Mouse (Mus musculus) MEL (cell line): Measurements from ENCODE around the gene Pex10. TPM values are rescaled to one million over a fixed set of nuclear protein-coding genes. Genes with fewer than 3 reads are reported as not detected.
A peak's percentile ranks its signal among the peaks of the same experiment; 100 is the strongest.

Experiments used
- DNase-seq: peaks from one replicate; pipeline ENCODE4 v3.0.0; 2011; ENCODE audit warnings: low read depth, low spot score
- H3K27ac ChIP-seq: 2 replicates; pipeline ENCODE4 v1.5.1; 2012; ENCODE audit warnings: low read depth, mild to moderate bottlenecking, control low read depth, low read length, moderate library complexity; ENCODE audit not compliant: control insufficient read depth
- H3K27me3 ChIP-seq, 2 experiments: fragments of 150-350 bp in 1 of 2; sonication (generic) in 1 of 2; 2 replicates each; pipeline ENCODE4 v1.6.1; 2012; ENCODE audit warnings: low read length in 2 of 2, mild to moderate bottlenecking in 2 of 2, improper control_type of control experiment in 1 of 2, moderate library complexity in 1 of 2; ENCODE audit not compliant: insufficient read depth in 2 of 2, control insufficient read depth in 1 of 2
- H3K36me3 ChIP-seq, 2 experiments: 2 replicates each; pipeline ENCODE4 v1.6.1; 2012 to 2014; ENCODE audit warnings: low read length in 2 of 2, improper control_type of control experiment in 1 of 2, inconsistent platforms in 1 of 2, mild to moderate bottlenecking in 1 of 2; ENCODE audit not compliant: insufficient read depth in 2 of 2, control insufficient read depth in 1 of 2
- H3K4me1 ChIP-seq, 2 experiments: fragments of 150-350 bp in 1 of 2; sonication (generic) in 1 of 2; 2 replicates each; pipeline ENCODE4 v1.6.1; 2012; ENCODE audit warnings: low read length in 2 of 2, improper control_type of control experiment in 1 of 2, mild to moderate bottlenecking in 1 of 2; ENCODE audit not compliant: insufficient read depth in 2 of 2, control insufficient read depth in 1 of 2
- H3K4me3 ChIP-seq, 2 experiments: fragments of 150-350 bp in 1 of 2; sonication (generic) in 1 of 2; 2 replicates each; pipeline ENCODE4 v1.5.1; 2012; ENCODE audit warnings: low read depth in 2 of 2, low read length in 2 of 2, mild to moderate bottlenecking in 2 of 2, moderate library complexity in 2 of 2, control low read depth in 1 of 2, improper control_type of control experiment in 1 of 2; ENCODE audit not compliant: control insufficient read depth in 1 of 2, insufficient read depth in 1 of 2
- H3K79me2 ChIP-seq: 2 replicates; pipeline ENCODE4 v1.6.1; 2012; ENCODE audit warnings: mild to moderate bottlenecking, low read length, moderate library complexity; ENCODE audit not compliant: control insufficient read depth, poor library complexity, insufficient read depth
- H3K9ac ChIP-seq: 2 replicates; pipeline ENCODE4 v1.6.1; 2012; ENCODE audit warnings: low read depth, mild to moderate bottlenecking, control low read depth, low read length, moderate library complexity; ENCODE audit not compliant: control insufficient read depth, poor library complexity, severe bottlenecking
- H3K9me3 ChIP-seq: fragments of 150-350 bp; sonication (generic); replicated peaks from 2 replicates; pipeline ENCODE4 v1.6.1; 2012; ENCODE audit warnings: mild to moderate bottlenecking, low read length, improper control_type of control experiment, moderate library complexity; ENCODE audit not compliant: insufficient read depth
- CHD1 ChIP-seq: IDR thresholded peaks from 2 replicates; pipeline ENCODE4 v1.6.1; 2012; ENCODE audit warnings: low read depth, mild to moderate bottlenecking, inconsistent platforms, low read length, improper control_type of control experiment
- CHD2 ChIP-seq: IDR thresholded peaks from 2 replicates; pipeline ENCODE4 v1.6.1; 2011; ENCODE audit warnings: low read length, improper control_type of control experiment
- CTCF ChIP-seq, 3 experiments: IDR thresholded peaks in 2 of 3; conservative IDR thresholded peaks in 1 of 3; 2 replicates each; pipeline ENCODE4 v1.5.1; 2011 to 2012; ENCODE audit warnings: low read length in 3 of 3, low read depth in 2 of 3, mild to moderate bottlenecking in 2 of 3, improper control_type of control experiment in 1 of 3, inconsistent platforms in 1 of 3, mixed read lengths in 1 of 3, moderate library complexity in 1 of 3; ENCODE audit not compliant: control insufficient read depth in 1 of 3, insufficient read depth in 1 of 3, poor library complexity in 1 of 3, severe bottlenecking in 1 of 3
- E2F4 ChIP-seq: IDR thresholded peaks from 2 replicates; pipeline ENCODE4 v1.6.1; 2011; ENCODE audit warnings: low read depth, low read length, improper control_type of control experiment, borderline replicate concordance
- ELF1 ChIP-seq: IDR thresholded peaks from 2 replicates; pipeline ENCODE4 v1.6.1; 2014; ENCODE audit warnings: low read depth, mild to moderate bottlenecking, inconsistent platforms, low read length, improper control_type of control experiment, moderate library complexity
- HCFC1 ChIP-seq: IDR thresholded peaks from 2 replicates; pipeline ENCODE4 v1.6.1; 2012; ENCODE audit warnings: low read depth, mild to moderate bottlenecking, inconsistent platforms, low read length, improper control_type of control experiment, moderate library complexity
- JUND ChIP-seq: IDR thresholded peaks from 2 replicates; pipeline ENCODE4 v1.6.1; 2011; ENCODE audit warnings: low read depth, mild to moderate bottlenecking, improper control_type of control experiment, low read length
- KAT2A ChIP-seq: conservative IDR thresholded peaks from 2 replicates; pipeline ENCODE4 v1.6.1; 2012; ENCODE audit warnings: low read depth, low read length, improper control_type of control experiment, inconsistent platforms
- MAFK ChIP-seq: IDR thresholded peaks from 2 replicates; pipeline ENCODE4 v1.6.1; 2011; ENCODE audit warnings: low read depth, mild to moderate bottlenecking, low read length, improper control_type of control experiment, borderline replicate concordance
- MAZ ChIP-seq: IDR thresholded peaks from 2 replicates; pipeline ENCODE4 v1.6.1; 2012; ENCODE audit warnings: low read depth, mild to moderate bottlenecking, inconsistent platforms, low read length, improper control_type of control experiment
- MEF2A ChIP-seq: IDR thresholded peaks from 2 replicates; pipeline ENCODE4 v1.6.1; 2014; ENCODE audit warnings: low read depth, mild to moderate bottlenecking, inconsistent platforms, low read length, improper control_type of control experiment; ENCODE audit not compliant: poor library complexity, insufficient replicate concordance, severe bottlenecking; ENCODE audit errors: extremely low read depth
- MXI1 ChIP-seq: IDR thresholded peaks from 2 replicates; pipeline ENCODE4 v1.6.1; 2011; ENCODE audit warnings: mild to moderate bottlenecking, low read depth, low read length, improper control_type of control experiment
- MYB ChIP-seq: IDR thresholded peaks from 2 replicates; pipeline ENCODE4 v1.6.1; 2011; ENCODE audit warnings: mild to moderate bottlenecking, low read depth, low read length, improper control_type of control experiment
- MYC ChIP-seq: IDR thresholded peaks from 2 replicates; pipeline ENCODE4 v1.6.1; 2011; ENCODE audit warnings: low read depth, mild to moderate bottlenecking, low read length, improper control_type of control experiment, moderate library complexity
- NELFE ChIP-seq: IDR thresholded peaks from 2 replicates; pipeline ENCODE4 v1.6.1; 2011; ENCODE audit warnings: low read depth, low read length, improper control_type of control experiment
- NRF1 ChIP-seq: IDR thresholded peaks from 2 replicates; pipeline ENCODE4 v1.6.1; 2014; ENCODE audit warnings: low read depth, mild to moderate bottlenecking, inconsistent platforms, low read length, improper control_type of control experiment, moderate library complexity; ENCODE audit not compliant: poor library complexity, insufficient read depth, severe bottlenecking
- POLR2A ChIP-seq, 2 experiments: IDR thresholded peaks; 2 replicates each; pipeline ENCODE4 v1.6.1; 2011 to 2012; ENCODE audit warnings: low read length in 2 of 2, mild to moderate bottlenecking in 2 of 2, control low read depth in 1 of 2, improper control_type of control experiment in 1 of 2, low read depth in 1 of 2, moderate library complexity in 1 of 2; ENCODE audit not compliant: control insufficient read depth in 1 of 2, insufficient read depth in 1 of 2, poor library complexity in 1 of 2
- POLR2AphosphoS2 ChIP-seq: IDR thresholded peaks from 2 replicates; pipeline ENCODE4 v1.6.1; 2011; ENCODE audit warnings: low read length, improper control_type of control experiment
- POLR2AphosphoS5 ChIP-seq: IDR thresholded peaks from 2 replicates; pipeline ENCODE4 v1.6.1; 2012; ENCODE audit warnings: low read depth, borderline replicate concordance, mild to moderate bottlenecking, inconsistent platforms, low read length, moderate library complexity, mixed read lengths
- RAD21 ChIP-seq: IDR thresholded peaks from 2 replicates; pipeline ENCODE4 v1.6.1; 2011; ENCODE audit warnings: mild to moderate bottlenecking, low read depth, low read length, improper control_type of control experiment
- SIN3A ChIP-seq: IDR thresholded peaks from 2 replicates; pipeline ENCODE4 v1.6.1; 2012; ENCODE audit warnings: low read length, improper control_type of control experiment, inconsistent platforms
- TAL1 ChIP-seq: IDR thresholded peaks from 2 replicates; pipeline ENCODE4 v1.6.1; 2012; ENCODE audit warnings: mild to moderate bottlenecking, inconsistent platforms, low read length, moderate library complexity, mixed read lengths
- TBP ChIP-seq: IDR thresholded peaks from 2 replicates; pipeline ENCODE4 v1.8.0; 2011; ENCODE audit warnings: low read depth, low read length, improper control_type of control experiment
- TCF12 ChIP-seq: IDR thresholded peaks from 2 replicates; pipeline ENCODE4 v1.6.1; 2014; ENCODE audit warnings: low read depth, mild to moderate bottlenecking, inconsistent platforms, low read length, improper control_type of control experiment, moderate library complexity
- UBTF ChIP-seq: IDR thresholded peaks from 2 replicates; pipeline ENCODE4 v1.6.1; 2012; ENCODE audit warnings: low read depth, mild to moderate bottlenecking, inconsistent platforms, low read length, improper control_type of control experiment, moderate library complexity, borderline replicate concordance; ENCODE audit not compliant: insufficient read depth
- USF1 ChIP-seq: IDR thresholded peaks from 2 replicates; pipeline ENCODE4 v1.6.1; 2014; ENCODE audit warnings: low read depth, mild to moderate bottlenecking, inconsistent platforms, low read length, improper control_type of control experiment, moderate library complexity
- ZC3H11A ChIP-seq: IDR thresholded peaks from 2 replicates; pipeline ENCODE4 v1.6.1; 2012; ENCODE audit warnings: low read depth, mild to moderate bottlenecking, inconsistent platforms, low read length, improper control_type of control experiment
- ZKSCAN1 ChIP-seq: IDR thresholded peaks from 2 replicates; pipeline ENCODE4 v1.6.1; 2012; ENCODE audit warnings: low read depth, mild to moderate bottlenecking, inconsistent platforms, low read length, improper control_type of control experiment, moderate library complexity
- ZMIZ1 ChIP-seq: IDR thresholded peaks from 2 replicates; pipeline ENCODE4 v1.6.1; 2012; ENCODE audit warnings: low read depth, mild to moderate bottlenecking, inconsistent platforms, low read length, improper control_type of control experiment, moderate library complexity
- ZNF384 ChIP-seq: IDR thresholded peaks from 2 replicates; pipeline ENCODE4 v1.6.1; 2012; ENCODE audit warnings: low read depth, mild to moderate bottlenecking, inconsistent platforms, low read length, improper control_type of control experiment
- polyA plus RNA-seq, 2 experiments: library from polyadenylated mRNA; stranded (reverse) in 1 of 2; unstranded in 1 of 2; fragments of >175 nt in 1 of 2; fragments of >200 nt in 1 of 2; gene quantifications; 2 replicates each; pipeline versions ENCODE4 v1.2.1 to v1.2.4; 2012; ENCODE audit warnings: low replicate concordance in 2 of 2, low read depth in 1 of 2; ENCODE audit not compliant: insufficient read length in 2 of 2, insufficient read depth in 1 of 2, missing spikeins in 1 of 2
- total RNA-seq: library from RNA; depleted of rRNA; stranded (reverse); fragments of 300-350 nt; gene quantifications from 2 replicates; pipeline ENCODE4 v1.2.3, GENCODE M21; 2012; rRNA removed

The Pex10 gene
- 15.8 and 15.9 TPM in 2 replicates for total RNA-seq
- polyA plus RNA-seq = 10 to 100 TPM in 1 of 2 experiments, not detected in 1; 21.8 TPM

DNA sequence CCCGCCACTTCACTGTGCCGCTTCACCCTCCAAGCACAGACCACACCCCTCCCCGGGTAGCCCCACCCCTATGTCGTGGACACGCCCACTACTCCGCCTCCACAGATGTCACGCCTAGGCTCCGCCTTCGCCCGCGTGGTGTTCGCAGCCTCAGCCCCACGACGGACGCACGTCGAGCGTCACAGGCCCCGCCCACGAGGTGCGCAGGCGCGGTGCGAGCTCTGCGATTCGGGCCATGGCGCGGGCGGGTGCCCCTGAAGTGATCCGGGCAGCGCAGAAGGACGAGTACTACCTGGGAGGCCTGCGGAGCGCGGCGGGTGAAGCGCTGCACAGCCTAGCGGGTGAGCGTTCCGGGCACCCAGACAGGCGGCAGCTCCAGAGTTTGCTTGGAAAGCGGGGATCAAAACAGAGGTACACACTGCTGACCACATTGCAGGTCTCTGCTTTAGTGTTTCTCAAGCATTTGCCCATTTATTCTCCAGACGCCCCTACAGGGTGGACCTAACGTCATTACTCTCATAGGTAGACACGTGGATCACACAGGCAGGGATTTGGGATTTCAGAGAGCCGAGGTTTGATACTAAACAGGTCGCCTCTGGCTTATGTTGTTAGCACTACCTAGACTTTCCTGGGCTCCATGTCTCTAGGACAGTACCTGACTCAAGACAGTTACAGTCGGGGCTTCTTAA, at the start of gene Pex10:
TSS of gene Pex10 (plus strand) at position 183 of the 689 bp plus-strand sequence.
- TF ChIP-seq NRF1 = peak; percentile 97
- no peak for TF ChIP-seq TAL1
- TF ChIP-seq ZNF384 = no peak
- TF ChIP-seq ZMIZ1 = 0 out of 2 replicates have a peak, but pooled peaks have one; percentile 66
- TF ChIP-seq ELF1 = no peak
- no peak for TF ChIP-seq TBP
- TF ChIP-seq POLR2AphosphoS2 = peak; percentile 81
- no peak for TF ChIP-seq POLR2AphosphoS5
- TF ChIP-seq MEF2A = no peak
- no peak for TF ChIP-seq ZC3H11A
- TF ChIP-seq JUND = no peak
- peak; percentile 45; the same call in 1 of the 2 replicates for TF ChIP-seq TCF12
- peak; percentile 74 for TF ChIP-seq HCFC1
- TF ChIP-seq RAD21 = no peak
- TF ChIP-seq NELFE = peak; percentile 90
- TF ChIP-seq CTCF (IDR thresholded peaks at IDR 0.05 in 2 of 3, conservative IDR thresholded peaks at IDR 0.05 in 1 of 3; ENCODE audit: control insufficient read depth in 1 of 3, insufficient read depth in 1 of 3, low read depth in 2 of 3, low read length in 3 of 3, poor library complexity in 1 of 3, severe bottlenecking in 1 of 3) = no peak
- TF ChIP-seq MYC = peak; percentile 64
- TF ChIP-seq MYB = no peak
- TF ChIP-seq CHD1 = no peak
- peak; percentile 50 for TF ChIP-seq SIN3A
- TF ChIP-seq KAT2A = no peak
- peak; percentile 57; the same call in 1 of the 2 replicates for TF ChIP-seq USF1
- peak; percentile 60 for TF ChIP-seq MXI1
- no peak for TF ChIP-seq UBTF
- TF ChIP-seq MAZ = no peak
- TF ChIP-seq ZKSCAN1 = no peak
- no peak for TF ChIP-seq CHD2
- TF ChIP-seq E2F4 = no peak
- TF ChIP-seq MAFK = no peak
- peak; percentile 91 to 92 for TF ChIP-seq POLR2A (IDR thresholded peaks at IDR 0.05; ENCODE audit: control insufficient read depth in 1 of 2, insufficient read depth in 1 of 2, low read depth in 1 of 2, low read length in 2 of 2, poor library complexity in 1 of 2)
- TF ChIP-seq, all 39 proteins: peak for 11
- peak within 1 kb of the TSS; percentile 52 for H3K27ac ChIP-seq
- H3K79me2 ChIP-seq = peaks cover 9% of the 10 kb centered on the region
- peak within 1 kb of the TSS; percentile 76 to 80 for H3K4me3 ChIP-seq
- peaks cover 0 to 7% of the 10 kb centered on the region in 2 experiments; a peak in 3 of 4 replicates for H3K36me3 ChIP-seq
- DNase-seq = peak; percentile 97
- H3K4me1 ChIP-seq = peaks cover 0 to 8% of the 10 kb centered on the region in 2 experiments; a peak in 1 of 4 replicates
- H3K9ac ChIP-seq = peak within 1 kb of the TSS; percentile 83
- no peaks in the 10 kb centered on the region for H3K9me3 ChIP-seq
- H3K27me3 ChIP-seq = no peaks in the 10 kb centered on the region
